Mouse (Mus musculus): ENCODE measurements around the gene Trpv4.
A peak's percentile ranks its signal among the peaks of the same experiment; 100 is the strongest.

The Trpv4 gene

GRCm38 (mm10) chr5:114589454-114589853 lies 68.8 kb downstream of the Trpv4 start:
- no peak for DNase-seq (ENCODE audit: low spot score in 2 of 2)

- no peak for DNase-seq (ENCODE audit: low spot score in 2 of 2)
Observed at GRCm38 (mm10) chr5:114589026-114589425, 69.2 kb downstream of the Trpv4 start.

- no peak for DNase-seq (ENCODE audit: low spot score in 2 of 2)
Observed at GRCm38 (mm10) chr5:114588416-114588815, 69.8 kb downstream of the Trpv4 start.

GRCm38 (mm10) chr5:114587908-114588307 lies 70.3 kb downstream of the Trpv4 start:
- DNase-seq (ENCODE audit: low spot score in 2 of 2) = no peak

GRCm38 (mm10) chr5:114585682-114586081 lies 72.5 kb downstream of the Trpv4 start:
- DNase-seq (ENCODE audit: low spot score in 2 of 2) = no peak

- no peak for DNase-seq (ENCODE audit: low spot score in 2 of 2)
Observed at GRCm38 (mm10) chr5:114584293-114585104, 73.7 kb downstream of the Trpv4 start.

GRCm38 (mm10) chr5:114583490-114584175 lies 74.6 kb downstream of the Trpv4 start:
- DNase-seq (ENCODE audit: low spot score in 2 of 2) = no peak

- DNase-seq (ENCODE audit: low spot score in 2 of 2) = no peak
Observed at GRCm38 (mm10) chr5:114583046-114583445, 75.2 kb downstream of the Trpv4 start.

- no peak for DNase-seq (ENCODE audit: low spot score in 2 of 2)
Observed at GRCm38 (mm10) chr5:114581486-114581885, 76.7 kb downstream of the Trpv4 start.

- DNase-seq (ENCODE audit: low spot score in 2 of 2) = peak in 1 of 2 experiments; percentile 61
Observed at GRCm38 (mm10) chr5:114579714-114580357, 78.4 kb downstream of the Trpv4 start.

- no peak for DNase-seq (ENCODE audit: low spot score in 2 of 2)
Observed at GRCm38 (mm10) chr5:114578361-114578760, 79.9 kb downstream of the Trpv4 start.

GRCm38 (mm10) chr5:114575986-114576605 lies 82.1 kb downstream of the Trpv4 start:
- no peak for DNase-seq (ENCODE audit: low spot score in 2 of 2)

- no peak for DNase-seq (ENCODE audit: low spot score in 2 of 2)
Observed at GRCm38 (mm10) chr5:114575530-114575929, 82.7 kb downstream of the Trpv4 start.

- no peak for DNase-seq (ENCODE audit: low spot score in 2 of 2)
Observed at GRCm38 (mm10) chr5:114575010-114575409, 83.2 kb downstream of the Trpv4 start.

- DNase-seq (ENCODE audit: low spot score in 2 of 2) = no peak
Observed at GRCm38 (mm10) chr5:114573920-114574628, 84.1 kb downstream of the Trpv4 start.

- DNase-seq (ENCODE audit: low spot score in 2 of 2) = no peak
Observed at GRCm38 (mm10) chr5:114572997-114573396, 85.2 kb downstream of the Trpv4 start.

Data from frontal cortex, postnatal 14 days (tissue).